Mouse (Mus musculus) thymus, postnatal 36 days (tissue): ENCODE data around the gene Brinp3.

Experiments
- DNase-seq, 2 experiments: peaks; one replicate each; pipeline ENCODE4 v3.0.0; 2022; ENCODE audit warnings: mixed read lengths in 2 of 2

Gene Brinp3

DNA sequence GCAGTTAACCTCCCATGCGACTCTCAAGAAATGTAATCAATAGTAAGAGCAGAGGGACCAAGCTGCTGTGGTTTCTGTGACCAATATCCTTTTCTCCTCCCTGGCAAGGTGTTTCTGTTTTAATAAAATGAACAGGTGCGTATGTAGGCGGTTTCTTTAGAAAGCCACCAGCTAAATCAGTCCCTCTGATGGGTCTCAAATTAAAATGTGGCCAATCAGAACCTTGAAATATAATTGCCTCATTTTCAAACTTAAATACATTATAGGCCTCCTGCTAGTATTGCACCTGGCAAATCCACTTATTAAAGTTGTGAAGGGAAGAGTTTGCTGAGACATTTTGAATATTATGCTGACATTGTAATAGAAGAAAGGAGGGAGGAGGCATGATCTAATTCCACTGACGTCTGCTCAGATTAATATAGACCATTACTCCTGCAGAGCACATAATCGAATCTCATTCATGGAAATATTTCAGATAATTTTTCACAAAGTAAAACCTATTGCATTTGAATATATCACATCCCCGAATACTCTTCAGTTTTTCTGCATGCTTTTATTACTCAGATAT lies 305.5 kb downstream of the Brinp3 start:
- DNase-seq = no peak

DNA sequence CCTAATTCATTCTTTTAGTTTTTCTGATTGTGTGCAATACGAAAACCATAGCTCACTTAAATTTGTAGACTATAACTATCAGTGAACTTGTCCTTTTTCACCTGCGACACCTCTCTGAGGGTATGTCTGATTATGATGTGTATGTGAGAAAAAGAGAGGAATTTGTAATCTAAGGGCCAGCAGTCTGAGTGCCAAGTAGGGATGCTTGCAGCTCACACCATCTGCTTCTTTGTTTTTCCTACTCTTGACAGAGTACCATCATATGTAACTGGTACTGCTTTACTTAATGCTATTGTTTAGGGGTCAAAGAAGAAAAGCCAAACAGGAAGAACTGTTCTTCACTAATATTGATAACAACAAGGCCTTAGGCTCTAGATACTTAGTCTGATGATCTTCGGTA lies 307.3 kb downstream of the Brinp3 start:
- DNase-seq = no peak

DNA sequence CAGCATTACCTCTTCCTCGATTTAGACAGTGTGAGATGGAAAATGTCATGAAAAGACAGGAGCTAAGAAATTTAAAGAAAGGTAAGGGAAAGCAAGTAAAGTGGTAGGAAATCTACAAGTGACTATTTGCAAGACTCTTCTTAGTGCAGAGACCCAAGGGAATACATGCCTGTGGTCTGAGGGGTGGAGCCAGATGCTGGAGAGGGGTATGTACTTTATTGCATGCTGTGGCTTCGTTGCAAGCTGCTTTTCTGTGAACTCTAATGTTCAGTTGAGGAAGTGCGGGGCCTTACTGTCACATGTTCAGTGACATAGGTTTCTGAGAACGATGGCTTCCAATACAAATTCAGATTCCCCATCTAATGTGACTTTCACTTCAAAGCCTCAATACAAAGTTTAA lies 313.2 kb downstream of the Brinp3 start:
- no peak for DNase-seq

- no peak for DNase-seq
These were observed 339.3 kb downstream of the Brinp3 start for GRCm38 (mm10) chr1:146833888-146834287.

DNA sequence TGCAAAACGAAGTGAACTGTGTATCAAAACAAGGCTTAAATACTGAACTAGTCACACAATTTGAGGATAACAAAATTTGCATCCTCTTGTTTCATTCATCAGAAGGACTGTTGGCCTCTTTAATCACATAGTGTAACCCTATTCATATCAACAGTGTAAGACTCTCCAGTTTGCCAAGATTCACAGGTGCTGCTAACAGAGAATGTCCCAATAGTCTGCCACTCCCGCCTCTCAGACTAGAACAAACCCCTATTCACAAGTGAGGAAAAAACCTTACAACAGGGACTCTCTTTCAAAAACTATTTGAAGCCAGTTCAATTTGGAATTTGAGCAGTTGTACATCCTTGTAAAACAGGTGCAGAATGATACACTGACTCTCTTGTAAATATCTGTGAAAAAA lies 349.5 kb downstream of the Brinp3 start:
- DNase-seq = no peak

DNA sequence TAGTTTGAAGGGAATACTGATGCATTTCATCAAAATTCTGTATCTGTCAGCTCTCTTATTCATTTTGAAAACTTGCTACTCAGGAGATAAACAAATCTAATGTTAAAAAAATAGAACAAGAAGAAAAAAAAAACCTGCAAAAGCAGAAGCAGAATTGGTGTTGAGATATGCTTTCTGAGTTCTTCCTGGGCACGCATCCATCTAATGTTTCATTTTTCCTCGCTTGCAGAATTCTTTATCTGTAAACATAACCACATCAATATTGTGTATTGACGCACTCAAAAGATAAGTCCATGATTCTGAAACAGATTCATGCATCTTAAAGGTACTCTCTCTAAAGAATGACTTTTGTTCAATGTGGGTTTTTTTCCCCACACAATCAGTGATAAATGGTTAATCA lies 354.3 kb downstream of the Brinp3 start:
- DNase-seq = no peak

DNA sequence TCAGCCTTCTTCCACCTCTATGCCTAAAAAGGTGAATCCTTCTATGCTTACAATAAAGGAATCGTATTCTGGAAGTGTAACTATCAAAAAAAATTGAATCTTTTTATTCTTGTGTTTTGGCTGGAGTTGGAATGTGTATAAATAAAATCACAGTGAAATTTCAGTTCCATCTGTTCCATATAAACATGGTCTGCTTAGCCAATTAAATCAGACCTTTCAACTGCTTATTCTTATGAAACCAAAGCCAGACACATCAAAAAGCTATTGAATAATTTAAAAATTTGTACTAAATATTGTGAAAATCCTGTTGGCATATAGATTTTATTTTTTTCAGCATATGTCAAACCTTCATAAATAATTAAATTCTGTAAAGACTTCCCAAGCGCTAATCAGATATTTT lies 355.6 kb downstream of the Brinp3 start:
- DNase-seq = no peak

- no peak for DNase-seq
These were observed 404.1 kb downstream of the Brinp3 start for GRCm38 (mm10) chr1:146898636-146899035.

- no peak for DNase-seq
These were observed 407.1 kb downstream of the Brinp3 start for GRCm38 (mm10) chr1:146901691-146902090.

DNA sequence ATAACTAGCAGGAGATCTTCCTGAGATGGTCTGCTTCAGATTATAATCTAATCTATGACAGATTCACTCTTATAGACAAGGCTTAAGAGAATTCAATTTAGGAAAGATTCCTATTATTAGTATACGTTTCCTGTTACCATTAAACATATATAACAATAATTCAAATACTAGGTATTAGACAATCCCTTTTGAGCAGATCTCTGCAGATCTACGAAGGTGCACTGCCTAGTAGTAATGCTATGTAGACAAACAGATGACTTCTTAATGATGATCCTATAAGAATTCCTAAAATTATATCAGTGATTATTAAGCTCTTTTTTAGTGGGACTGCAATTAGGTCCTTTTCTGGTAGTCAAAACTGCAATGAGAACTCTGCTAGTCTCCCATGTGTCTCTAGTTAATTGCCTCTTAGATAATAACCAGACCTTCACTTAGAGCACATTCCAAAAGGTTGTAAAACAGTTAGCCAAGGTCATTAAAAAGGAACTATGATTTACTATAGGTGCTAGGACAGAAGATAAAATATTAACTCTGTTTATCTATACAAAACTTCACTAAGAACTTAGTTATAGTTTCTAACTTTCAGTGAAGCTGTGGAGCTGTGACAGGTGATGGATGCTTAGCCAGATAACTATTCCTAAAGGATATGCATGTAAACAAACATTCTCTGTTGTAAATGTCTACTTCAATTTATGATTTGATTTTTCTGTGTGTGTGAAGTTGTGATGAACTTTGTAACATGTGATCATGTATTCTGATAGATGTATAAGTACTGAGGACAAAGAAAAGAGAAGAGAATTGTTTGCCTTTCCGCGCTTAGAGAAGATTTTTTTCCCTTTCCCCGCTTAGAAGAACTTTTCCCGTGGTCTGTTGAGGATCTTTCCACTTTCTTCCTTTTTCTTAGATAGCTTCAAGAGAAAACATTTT lies 445.2 kb downstream of the Brinp3 start:
- no peak for DNase-seq
